Mouse (Mus musculus): ENCODE measurements around the gene Cxcr5. TPM values are rescaled to one million over a fixed set of nuclear protein-coding genes. Genes with fewer than 3 reads are reported as not detected.

The Cxcr5 gene
- total RNA-seq, 2 experiments from 2014 or later, result not detected

DNA sequence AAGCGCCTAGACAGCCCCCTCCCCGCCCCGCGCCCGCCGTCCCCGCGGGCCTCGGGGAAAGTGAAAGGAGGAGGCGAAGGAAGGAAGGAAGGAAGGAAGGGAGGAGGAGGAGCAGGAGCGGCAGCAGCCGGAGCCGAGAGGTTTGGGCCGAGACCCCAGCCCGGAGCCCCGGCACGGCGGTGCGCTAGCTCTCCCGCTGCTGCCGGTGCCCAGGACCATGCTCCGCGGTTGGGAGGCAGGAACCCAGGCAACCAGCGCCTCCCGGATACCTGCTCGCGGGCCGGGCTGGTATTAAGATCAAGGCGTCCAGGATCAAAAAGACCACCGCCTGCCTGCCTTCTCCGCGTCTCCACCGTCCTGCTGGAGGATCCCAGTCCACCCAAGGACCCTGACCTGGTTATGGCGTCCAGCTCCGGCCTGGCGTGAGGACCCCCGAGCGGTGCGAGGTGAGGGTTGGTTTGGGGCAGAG, 78.6 kb downstream of the Cxcr5 start:
- ATAC-seq (replicated peaks; ENCODE audit: poor library complexity), result no peak

DNA sequence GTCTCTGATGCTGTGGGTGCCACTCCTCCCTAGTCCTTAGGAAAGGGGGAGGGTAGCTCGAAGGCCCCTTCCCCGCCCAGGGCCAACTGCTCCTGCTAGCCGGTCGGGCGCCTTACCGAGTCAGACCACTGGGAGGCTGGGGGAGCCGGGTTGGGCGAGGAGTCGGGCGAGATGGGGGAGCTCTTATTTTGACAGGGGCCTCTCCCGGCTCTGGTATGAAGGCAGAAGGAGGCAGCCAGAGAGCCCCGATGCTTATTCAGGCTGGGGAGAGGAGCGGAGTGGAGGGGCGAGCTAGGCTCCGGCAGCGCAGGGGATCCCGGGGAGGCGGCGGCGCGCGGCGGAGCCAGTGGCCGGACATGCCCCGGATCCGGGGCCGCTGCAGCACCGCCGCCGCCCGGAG, 79.1 kb downstream of the Cxcr5 start, which contains the start of gene Bcl9l:
Gene Bcl9l (plus strand): TSS at position 274 of the 400 bp plus-strand sequence.
- ATAC-seq (replicated peaks; ENCODE audit: poor library complexity), result peak; percentile 75

DNA sequence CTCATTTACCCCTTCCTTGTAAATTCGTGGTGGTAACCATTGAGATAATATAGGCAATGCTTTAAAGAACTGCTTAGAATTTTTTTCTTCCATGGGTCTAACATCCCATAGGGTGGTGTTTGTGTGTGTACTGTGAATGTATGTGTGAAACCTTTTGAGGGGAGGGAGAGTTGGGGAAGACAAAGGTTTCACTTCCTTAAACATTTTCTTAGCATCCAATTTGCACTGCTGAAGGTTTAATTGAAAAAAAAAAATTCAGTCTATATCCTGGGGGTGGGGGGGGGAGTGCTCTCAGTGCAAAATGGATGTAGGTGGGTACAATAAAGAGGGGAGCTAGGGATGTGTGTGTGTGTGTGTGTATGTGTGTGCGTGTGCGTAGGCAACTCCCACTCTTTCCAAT, 79.6 kb downstream of the Cxcr5 start:
- no peak for ATAC-seq (replicated peaks; ENCODE audit: poor library complexity)

DNA sequence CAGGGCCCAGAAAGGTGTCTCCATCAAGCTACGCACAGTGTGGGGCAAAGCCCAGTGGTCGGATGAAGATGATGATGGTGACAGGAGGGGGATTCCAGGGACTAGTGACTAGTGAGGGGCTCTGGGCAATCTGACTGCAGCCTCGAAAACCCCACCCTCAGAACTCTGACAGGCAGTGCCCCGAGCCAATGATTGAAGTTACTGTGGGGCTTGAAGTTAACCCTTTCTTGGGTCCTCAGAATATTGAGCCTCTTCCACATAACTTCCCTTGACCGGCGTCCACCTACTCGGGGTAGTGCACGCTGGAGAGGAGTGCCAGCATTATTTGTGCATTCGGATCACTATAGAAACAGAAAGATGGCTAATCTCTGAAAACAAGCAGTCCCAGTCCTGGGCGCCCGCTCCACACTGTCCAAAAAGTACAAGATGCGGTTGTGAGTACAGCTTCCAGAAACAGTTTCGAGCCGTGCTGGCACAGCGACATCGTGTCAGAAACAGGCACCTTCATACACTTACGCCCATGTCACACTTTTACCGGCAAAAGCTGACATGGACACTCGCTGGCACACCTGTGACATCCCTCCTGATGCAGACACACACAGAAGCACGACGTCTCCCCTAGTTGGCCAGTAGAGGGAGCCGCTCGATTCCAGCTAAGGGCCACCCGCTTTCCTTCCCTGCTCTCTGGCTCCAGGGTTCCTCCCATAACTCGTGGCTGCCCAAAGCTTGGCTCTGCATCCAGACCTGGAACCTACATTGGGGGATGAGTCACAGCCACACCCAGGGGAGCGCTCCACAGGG, 81.8 kb downstream of the Cxcr5 start:
- peak; percentile 63 for ATAC-seq (replicated peaks; ENCODE audit: poor library complexity)

DNA sequence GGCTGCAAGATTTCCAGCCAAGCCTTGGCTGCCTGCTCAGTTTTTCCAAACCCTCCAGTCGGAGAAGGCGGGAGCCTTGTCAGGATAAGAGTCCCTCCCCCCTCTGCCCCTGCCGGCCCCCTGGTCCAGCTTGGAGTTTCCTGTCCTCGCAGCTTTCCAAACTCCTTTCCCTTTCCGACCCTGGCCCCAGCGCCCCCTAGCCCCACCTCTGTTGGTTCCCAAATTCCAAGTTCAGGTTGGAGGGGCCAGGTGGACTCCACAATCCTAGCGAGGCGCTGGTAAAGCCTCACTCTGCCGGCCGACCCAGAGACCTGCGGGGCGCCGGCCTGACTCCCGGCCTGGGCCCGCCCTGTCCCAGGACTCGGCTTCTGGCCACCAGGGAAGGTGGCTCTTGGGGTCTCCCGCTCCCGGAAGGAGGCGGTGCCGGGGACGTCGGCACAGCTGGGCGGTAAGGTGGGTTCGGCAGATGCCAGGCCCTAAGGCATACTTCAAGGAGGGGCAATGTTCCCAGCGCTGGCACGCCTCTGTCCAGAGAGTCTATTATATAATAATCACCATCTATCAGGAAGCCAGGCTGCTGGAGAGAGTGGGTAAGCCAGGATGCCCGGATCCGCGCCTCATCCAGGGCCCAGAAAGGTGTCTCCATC, 82.6 kb downstream of the Cxcr5 start:
- no peak for ATAC-seq (replicated peaks; ENCODE audit: poor library complexity)

- no peak for ATAC-seq (replicated peaks; ENCODE audit: poor library complexity)
These were observed 83.3 kb downstream of the Cxcr5 start for GRCm38 (mm10) chr9:44478229-44478921.

DNA sequence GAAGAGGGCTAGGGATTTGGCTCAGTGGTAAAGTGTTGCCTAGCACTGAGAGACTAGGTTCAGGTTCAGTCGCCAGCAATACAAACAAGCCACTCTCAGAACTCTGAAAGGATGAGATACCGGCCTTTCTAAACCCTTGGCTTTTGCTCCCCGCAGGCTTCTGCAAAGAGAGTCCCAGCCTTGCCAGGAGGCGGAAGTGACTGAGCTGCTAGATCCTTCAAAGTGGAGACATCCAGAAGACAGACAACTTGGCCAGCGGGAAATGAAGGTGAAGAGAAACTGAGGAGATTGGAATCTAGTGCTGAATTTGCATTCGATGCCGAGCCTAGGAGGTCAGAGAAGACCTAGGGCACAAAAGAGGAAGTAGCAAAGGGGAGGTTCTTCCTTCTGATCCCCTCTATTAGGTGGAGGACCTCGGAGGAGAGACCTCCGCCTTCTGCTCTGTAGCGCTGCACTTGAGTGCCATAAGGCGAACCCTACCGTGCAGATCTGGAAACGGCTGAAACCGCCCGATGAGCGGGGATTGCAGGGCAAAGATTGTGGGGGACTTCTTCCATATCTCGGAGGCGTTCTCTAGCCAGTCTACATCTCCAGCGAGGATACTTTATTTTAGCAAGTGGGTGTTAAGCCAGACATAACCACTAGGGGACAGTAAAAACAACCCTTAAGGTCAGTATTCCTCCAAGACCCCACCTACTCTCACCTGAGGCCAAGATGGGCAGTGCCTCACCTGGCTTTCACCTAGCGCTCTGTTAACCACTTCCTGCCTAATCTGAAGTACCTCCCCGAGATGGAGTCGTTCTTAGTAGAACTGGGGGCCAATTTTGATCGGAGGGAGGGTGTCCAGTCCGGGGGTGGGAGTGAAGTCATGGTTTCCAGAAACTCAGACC, 84.1 kb downstream of the Cxcr5 start:
- ATAC-seq (replicated peaks; ENCODE audit: poor library complexity), result peak; percentile 40

- ATAC-seq (replicated peaks; ENCODE audit: poor library complexity), result no peak
These were observed 85.7 kb downstream of the Cxcr5 start for GRCm38 (mm10) chr9:44475936-44476335.

DNA sequence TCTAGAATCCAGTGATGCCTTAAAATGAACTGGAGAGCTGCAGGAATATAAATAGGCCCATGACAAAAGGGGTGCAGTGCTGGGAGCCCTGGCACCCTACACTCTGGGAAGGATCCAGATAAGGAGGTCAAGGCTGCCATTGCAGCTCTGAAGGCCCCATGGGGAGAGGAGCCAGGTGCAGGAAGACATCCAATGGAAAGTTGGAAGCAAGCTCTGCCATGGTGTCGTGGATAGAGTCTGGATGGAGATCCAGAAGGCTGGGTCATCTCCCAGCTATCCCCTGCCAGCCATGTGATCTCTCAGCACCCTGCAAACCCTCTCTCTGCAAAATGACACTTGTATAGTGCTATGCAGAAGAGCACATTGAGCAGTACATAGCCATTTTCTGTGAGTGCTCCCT, 87.3 kb downstream of the Cxcr5 start:
- ATAC-seq (replicated peaks; ENCODE audit: poor library complexity), result no peak

GRCm38 (mm10) chr9:44473184-44473583, 88.5 kb downstream of the Cxcr5 start:
- ATAC-seq (replicated peaks; ENCODE audit: poor library complexity), result no peak

- ATAC-seq (replicated peaks; ENCODE audit: poor library complexity), result no peak
These were observed 92.9 kb downstream of the Cxcr5 start for GRCm38 (mm10) chr9:44468800-44469199.

- ATAC-seq (replicated peaks; ENCODE audit: poor library complexity), result no peak
These were observed 93.5 kb downstream of the Cxcr5 start for GRCm38 (mm10) chr9:44468224-44468623.

DNA sequence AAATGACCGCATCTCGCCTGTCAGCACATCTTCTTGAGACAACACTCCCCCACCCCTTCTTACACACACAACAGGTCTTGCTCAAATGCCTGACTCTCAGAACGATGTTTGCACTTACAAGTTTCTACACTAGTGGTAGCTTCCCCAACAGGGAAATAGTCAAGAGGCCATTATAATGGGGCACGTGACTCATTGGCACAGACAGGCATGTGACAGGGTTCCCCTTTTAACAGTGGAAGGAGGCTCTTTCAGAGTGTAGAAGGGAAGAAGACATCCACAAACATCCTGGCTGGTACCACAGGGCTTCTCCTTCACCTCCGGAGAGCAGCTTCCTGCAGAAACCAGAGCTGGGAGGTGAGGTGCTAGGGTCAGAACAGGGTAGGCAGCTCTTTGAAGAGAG, 99.7 kb downstream of the Cxcr5 start:
- ATAC-seq (replicated peaks; ENCODE audit: poor library complexity), result peak; percentile 78

Other genes with a start within 250 kb of the Cxcr5 start
- 3.9 and 13.2 TPM in 2 replicates for gene C2cd2l, start 241.6 kb downstream of the Cxcr5 start, total RNA-seq (2015)
- gene C2cd2l, start 241.6 kb downstream of the Cxcr5 start, total RNA-seq (2017), result 2.4 and 5.3 TPM in 2 replicates
- gene Dpagt1, start 235.9 kb downstream of the Cxcr5 start, total RNA-seq (2015), result 50.3 and 54.8 TPM in 2 replicates
- gene Dpagt1, start 235.9 kb downstream of the Cxcr5 start, total RNA-seq (2017), result 18.9 and 21.0 TPM in 2 replicates
- gene H2afx, start 227.2 kb downstream of the Cxcr5 start, total RNA-seq (2015), result 109 and 111 TPM in 2 replicates
- gene H2afx, start 227.2 kb downstream of the Cxcr5 start, total RNA-seq (2017), result 270 and 329 TPM in 2 replicates
- gene Hmbs, start 217.6 kb downstream of the Cxcr5 start, total RNA-seq (2015), result 123 and 124 TPM in 2 replicates
- 46.4 and 55.8 TPM in 2 replicates for gene Hmbs, start 217.6 kb downstream of the Cxcr5 start, total RNA-seq (2017)
- 11.9 and 13.0 TPM in 2 replicates for gene Vps11, start 200.2 kb downstream of the Cxcr5 start, total RNA-seq (2015)
- 18.7 and 21.3 TPM in 2 replicates for gene Vps11, start 200.2 kb downstream of the Cxcr5 start, total RNA-seq (2017)
- gene Hyou1, start 182.4 kb downstream of the Cxcr5 start, total RNA-seq (2015), result 90.9 and 104 TPM in 2 replicates
- 172 and 175 TPM in 2 replicates for gene Hyou1, start 182.4 kb downstream of the Cxcr5 start, total RNA-seq (2017)
- 28.8 and 30.6 TPM in 2 replicates for gene Slc37a4, start 165.0 kb downstream of the Cxcr5 start, total RNA-seq (2015)
- gene Slc37a4, start 165.0 kb downstream of the Cxcr5 start, total RNA-seq (2017), result 24.9 and 40.9 TPM in 2 replicates
- 3,273 and 3,407 TPM in 2 replicates for gene Rps25, start 154.7 kb downstream of the Cxcr5 start, total RNA-seq (2015)
- gene Rps25, start 154.7 kb downstream of the Cxcr5 start, total RNA-seq (2017), result 2,047 and 2,155 TPM in 2 replicates
- gene Trappc4, start 154.3 kb downstream of the Cxcr5 start, total RNA-seq (2015), result 88.4 and 90.5 TPM in 2 replicates
- 25.6 and 26.0 TPM in 2 replicates for gene Trappc4, start 154.3 kb downstream of the Cxcr5 start, total RNA-seq (2017)
- gene Ccdc84, start 143.3 kb downstream of the Cxcr5 start, total RNA-seq (2015), result 28.0 and 33.1 TPM in 2 replicates
- gene Ccdc84, start 143.3 kb downstream of the Cxcr5 start, total RNA-seq (2017), result 26.4 and 26.7 TPM in 2 replicates
- not detected in 2 replicates for gene Foxr1, start 120.7 kb downstream of the Cxcr5 start, total RNA-seq (2015)
- not detected in 2 replicates for gene Foxr1, start 120.7 kb downstream of the Cxcr5 start, total RNA-seq (2017)
- gene Upk2, start 106.9 kb downstream of the Cxcr5 start, total RNA-seq (2015), result not detected in 2 replicates
- gene Upk2, start 106.9 kb downstream of the Cxcr5 start, total RNA-seq (2017), result not detected in 2 replicates
- gene Bcl9l, start 79.1 kb downstream of the Cxcr5 start, total RNA-seq (2015), result 4.3 and 4.5 TPM in 2 replicates
- gene Bcl9l, start 79.1 kb downstream of the Cxcr5 start, total RNA-seq (2017), result 1.6 and 1.8 TPM in 2 replicates
- 65.0 and 65.9 TPM in 2 replicates for gene Ddx6, start 43.0 kb upstream of the Cxcr5 start, total RNA-seq (2015)
- gene Ddx6, start 43.0 kb upstream of the Cxcr5 start, total RNA-seq (2017), result 66.6 and 74.4 TPM in 2 replicates
- gene Treh, start 111.4 kb upstream of the Cxcr5 start, total RNA-seq (2015), result not detected in 2 replicates
- gene Treh, start 111.4 kb upstream of the Cxcr5 start, total RNA-seq (2017), result not detected in 2 replicates
- 0.64 and 1.4 TPM in 2 replicates for gene Phldb1, start 173.3 kb upstream of the Cxcr5 start, total RNA-seq (2015)
- 2.7 and 5.7 TPM in 2 replicates for gene Phldb1, start 173.3 kb upstream of the Cxcr5 start, total RNA-seq (2017)
- 169 and 181 TPM in 2 replicates for gene Arcn1, start 206.0 kb upstream of the Cxcr5 start, total RNA-seq (2015)
- gene Arcn1, start 206.0 kb upstream of the Cxcr5 start, total RNA-seq (2017), result 163 and 188 TPM in 2 replicates
- 33.3 and 34.0 TPM in 2 replicates for gene Ift46, start 206.0 kb upstream of the Cxcr5 start, total RNA-seq (2015)
- gene Ift46, start 206.0 kb upstream of the Cxcr5 start, total RNA-seq (2017), result 25.9 and 38.9 TPM in 2 replicates
- 0.10 and 0.32 TPM in 2 replicates for gene Tmem25, start 237.4 kb upstream of the Cxcr5 start, total RNA-seq (2015)
- gene Tmem25, start 237.4 kb upstream of the Cxcr5 start, total RNA-seq (2017), result not detected in 2 replicates
- gene Ttc36, start 241.2 kb upstream of the Cxcr5 start, total RNA-seq (2015), result 0.15 and 0.76 TPM in 2 replicates
- gene Ttc36, start 241.2 kb upstream of the Cxcr5 start, total RNA-seq (2017), result not detected in 2 replicates